Mouse (Mus musculus) small intestine, adult 2 months (tissue): Measurements from ENCODE around the gene Mttp.

Experiments
- CTCF ChIP-seq: fragments of 200-500 bp; IDR thresholded peaks from 2 replicates; pipeline ENCODE4 v1.5.1; 2012; ENCODE audit warnings: low read depth, mild to moderate bottlenecking, control low read depth, inconsistent platforms, low read length, moderate library complexity, mixed read lengths; ENCODE audit not compliant: insufficient replicate concordance, insufficient read length; ENCODE audit errors: extremely low read depth
- POLR2A ChIP-seq: fragments of 200-500 bp; IDR thresholded peaks from 2 replicates; pipeline ENCODE4 v1.6.1; 2012; ENCODE audit warnings: low read depth, mild to moderate bottlenecking, control low read depth, inconsistent platforms, low read length, moderate library complexity

DNA sequence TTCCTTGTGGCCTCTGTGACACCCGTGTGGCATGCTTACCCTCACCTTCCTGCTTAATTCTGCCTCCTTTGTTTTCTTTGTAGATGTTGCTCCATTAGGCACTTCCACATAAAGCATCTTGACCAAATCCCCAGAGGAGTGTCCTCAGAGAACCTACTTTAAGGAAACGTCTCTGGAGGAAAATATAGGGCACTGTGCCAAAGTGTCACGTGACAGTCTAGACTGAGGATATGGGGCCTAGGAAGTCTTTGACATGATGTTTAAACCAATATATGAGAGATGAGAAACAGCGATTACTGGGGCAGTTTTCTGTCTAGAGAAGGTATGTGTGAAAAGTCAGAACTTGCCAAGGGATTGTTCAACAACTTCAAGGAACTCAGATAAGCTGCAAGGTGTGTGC lies 40.5 kb upstream of the Mttp start:
- TF ChIP-seq POLR2A (no peak), CTCF (no peak)
